Mouse (Mus musculus) heart, adult 2 months (tissue): ENCODE measurements around the gene 9630041A04Rik.

ENCODE experiments used
- EP300 ChIP-seq: fragments of 200-500 bp; IDR thresholded peaks from 2 replicates; pipeline ENCODE4 v1.6.1; 2011; ENCODE audit warnings: low read depth, low read length, control low read depth; ENCODE audit not compliant: insufficient read depth
- POLR2A ChIP-seq: fragments of 200-500 bp; IDR thresholded peaks from 2 replicates; pipeline ENCODE4 v1.6.1; 2011; ENCODE audit warnings: mild to moderate bottlenecking, low read depth, low read length, control low read depth; ENCODE audit not compliant: insufficient read depth

DNA sequence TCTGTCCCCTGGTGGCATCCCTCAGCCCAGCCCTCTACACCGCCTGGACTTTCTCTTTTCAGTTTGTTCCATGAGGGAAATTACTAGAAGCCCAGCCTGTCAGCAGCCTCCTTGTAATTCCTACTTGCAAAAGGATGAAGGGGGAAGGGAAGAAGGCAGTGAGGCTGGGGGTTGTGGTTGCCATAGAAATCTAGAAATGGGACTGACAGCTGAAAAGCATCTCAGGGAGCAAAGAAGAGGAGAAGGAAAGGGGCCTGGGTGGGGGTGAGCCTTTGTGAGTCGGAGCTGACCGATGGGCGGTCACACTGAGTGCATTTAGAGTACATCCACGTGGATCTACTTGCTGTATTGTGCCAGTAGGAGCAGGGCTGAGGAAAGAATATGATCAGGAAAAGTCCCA is 47.2 kb downstream of the 9630041A04Rik start:
- TF ChIP-seq EP300 (no peak), POLR2A (no peak)
